Mouse (Mus musculus): Measurements from ENCODE around the gene Adra1d.
A peak's percentile ranks its signal among the peaks of the same experiment; 100 is the strongest.

Adra1d gene

GRCm38 (mm10) chr2:131561891-131562585, at the start of gene Adra1d:
Gene Adra1d, minus strand, starts transcription at chr2:131562283.
- DNase-seq, result peak in 1 of 2 experiments; percentile 46

GRCm38 (mm10) chr2:131601881-131602280, 39.8 kb upstream of the Adra1d start:
- DNase-seq, result no peak

DNA sequence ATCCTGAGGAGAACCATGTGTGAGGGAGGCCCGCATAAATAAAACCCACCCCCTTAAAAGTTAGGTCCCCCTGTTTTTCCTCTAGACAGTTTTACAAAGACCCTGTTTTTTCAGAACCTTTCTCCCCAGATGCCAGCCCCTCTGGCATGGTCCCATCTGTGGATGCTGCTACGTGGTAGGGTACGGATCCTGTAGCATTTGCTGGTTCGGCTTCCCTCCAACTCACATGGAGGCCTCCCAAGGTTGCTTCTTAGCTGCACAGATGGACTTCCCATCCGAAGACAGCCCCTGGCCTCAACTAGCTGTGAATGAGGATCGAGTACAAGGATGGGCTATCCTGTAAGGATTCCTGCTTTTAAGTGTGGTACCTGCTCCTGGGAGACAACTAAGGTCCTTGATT, 32.8 kb upstream of the Adra1d start:
- peak; percentile 63 to 77 for DNase-seq

DNA sequence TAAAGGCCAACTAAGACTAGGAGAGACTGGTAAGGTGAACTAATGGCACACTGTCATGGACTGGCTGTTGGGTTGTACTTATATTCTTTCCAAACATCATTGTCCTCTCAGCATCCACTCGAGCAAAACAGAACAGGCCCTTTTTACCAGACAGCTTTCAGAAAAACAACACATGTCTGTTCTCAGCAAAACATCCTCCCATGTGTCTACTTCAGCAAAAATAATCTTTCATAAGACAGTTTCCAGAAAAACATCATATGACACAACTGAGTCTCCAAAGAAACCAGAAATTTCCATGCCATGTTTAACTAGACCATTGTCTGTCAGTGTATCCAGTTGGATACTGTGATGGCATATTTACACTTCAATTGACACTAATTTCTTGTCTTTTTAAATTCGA, 25.4 kb upstream of the Adra1d start:
- DNase-seq, result no peak

GRCm38 (mm10) chr2:131581506-131581905, 19.4 kb upstream of the Adra1d start:
- DNase-seq, result no peak

DNA sequence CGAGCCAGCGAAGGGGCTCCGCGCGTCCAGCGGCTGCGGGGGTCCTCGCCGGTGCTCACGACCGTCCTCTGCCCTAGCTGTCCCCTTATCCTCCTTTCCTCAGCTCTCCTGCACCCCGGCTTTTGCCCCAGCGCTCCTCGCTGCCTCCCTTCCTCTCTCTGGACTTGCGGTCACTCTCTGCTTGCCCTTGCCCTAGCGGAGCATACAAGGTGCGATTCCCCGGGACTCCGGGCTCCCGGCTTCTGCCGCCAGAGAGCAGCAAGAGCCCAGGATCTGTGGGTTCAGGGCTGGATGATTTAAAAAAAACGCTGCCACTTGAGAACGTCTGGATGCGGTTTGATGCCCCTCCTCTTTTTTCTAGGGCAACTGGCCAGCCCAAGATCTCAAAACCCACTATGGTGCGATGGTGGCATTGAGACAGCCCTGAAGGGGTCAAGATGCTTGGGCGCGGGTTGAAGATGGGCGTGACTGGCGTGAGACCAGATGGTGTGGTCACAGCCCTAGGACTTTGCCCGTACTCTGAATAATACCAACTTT, 571 bp upstream of the Adra1d start:
- DNase-seq, result peak; percentile 85

GRCm38 (mm10) chr2:131561344-131561870, 676 bp downstream of the Adra1d start:
- peak in 1 of 2 experiments; percentile 10 for DNase-seq

DNA sequence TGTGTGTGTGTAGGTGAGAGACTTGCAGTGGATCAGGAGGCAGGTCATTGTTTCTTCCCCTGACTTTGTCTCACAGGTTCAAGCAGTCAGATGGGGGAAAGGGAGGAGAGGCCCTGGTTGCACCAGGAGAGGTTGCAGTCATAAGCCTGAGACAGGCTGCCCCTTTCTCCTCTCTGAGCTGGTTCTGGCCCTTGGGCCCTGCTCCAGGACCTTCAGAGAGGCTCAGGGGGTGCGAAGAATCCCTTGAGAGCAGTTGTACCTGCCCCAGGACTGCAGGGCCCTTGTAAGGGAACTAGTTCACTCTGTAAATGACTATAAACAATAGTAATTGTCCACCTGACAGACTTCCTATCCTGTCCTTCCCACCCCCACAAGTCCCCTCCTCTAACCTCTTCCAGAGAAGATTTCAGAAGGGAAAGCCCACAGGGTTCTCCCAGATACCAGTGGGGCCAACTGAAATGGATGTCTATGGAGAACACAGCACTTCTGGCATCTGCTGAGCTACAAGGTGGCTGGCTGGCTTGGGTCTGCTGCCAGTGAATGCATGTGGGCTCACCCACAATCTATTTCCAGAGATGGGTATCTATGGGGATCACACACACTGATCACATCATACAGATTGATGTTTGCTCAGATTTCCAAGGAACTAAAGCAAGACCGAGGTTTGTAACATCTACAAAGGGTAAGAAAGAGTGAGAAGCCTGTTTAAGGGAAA, 1.7 kb downstream of the Adra1d start:
- no peak for DNase-seq

GRCm38 (mm10) chr2:131557896-131558295, 4.2 kb downstream of the Adra1d start:
- DNase-seq, result peak in 1 of 2 experiments; percentile 40

- DNase-seq, result peak in 1 of 2 experiments; percentile 14
Measured at GRCm38 (mm10) chr2:131552736-131553400, 9.2 kb downstream of the Adra1d start.

DNA sequence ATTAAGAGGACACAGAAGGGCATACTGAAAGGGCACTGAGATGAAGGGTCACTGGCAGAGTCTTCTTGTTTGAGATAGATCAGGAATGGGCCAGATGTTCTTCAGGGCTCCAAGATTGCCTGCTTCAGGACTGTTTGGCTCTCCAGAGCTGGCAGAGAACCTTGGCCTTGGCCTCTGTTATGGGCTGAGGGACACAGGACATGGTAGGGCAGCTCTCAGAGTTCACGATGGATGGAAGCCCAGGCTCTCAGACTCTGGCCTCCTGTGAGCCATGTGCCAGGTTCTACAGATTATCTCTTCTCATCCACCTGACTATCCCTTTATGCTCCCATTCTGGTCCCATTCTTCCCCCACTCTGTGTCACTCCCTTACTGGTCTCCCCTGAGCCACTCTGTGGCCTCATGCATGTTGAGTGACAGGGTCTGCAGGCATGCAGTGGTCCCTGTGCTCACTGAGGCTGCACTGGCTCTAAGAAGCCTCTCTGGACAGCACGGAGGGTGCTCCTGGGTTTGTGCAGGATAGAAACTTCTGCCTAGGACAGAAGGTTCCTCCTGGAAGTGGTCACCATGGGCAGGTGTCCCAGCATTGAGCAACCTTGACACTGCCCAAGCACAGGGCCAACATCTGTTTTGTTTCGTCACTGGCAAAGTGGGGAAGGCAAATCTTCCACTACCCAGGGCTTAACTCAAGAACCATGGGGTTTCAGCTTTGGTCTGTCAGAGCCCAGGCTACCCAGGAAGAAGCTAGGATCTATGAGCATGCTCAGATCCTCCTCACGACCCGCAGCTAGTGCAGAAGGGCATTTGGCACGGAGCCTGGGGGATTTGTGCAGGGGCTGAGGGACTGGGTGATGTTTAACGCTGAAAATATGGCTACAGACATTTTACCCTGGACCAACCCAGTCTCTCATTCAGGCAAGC, 10.1 kb downstream of the Adra1d start:
- peak in 1 of 2 experiments; percentile 47 for DNase-seq

DNA sequence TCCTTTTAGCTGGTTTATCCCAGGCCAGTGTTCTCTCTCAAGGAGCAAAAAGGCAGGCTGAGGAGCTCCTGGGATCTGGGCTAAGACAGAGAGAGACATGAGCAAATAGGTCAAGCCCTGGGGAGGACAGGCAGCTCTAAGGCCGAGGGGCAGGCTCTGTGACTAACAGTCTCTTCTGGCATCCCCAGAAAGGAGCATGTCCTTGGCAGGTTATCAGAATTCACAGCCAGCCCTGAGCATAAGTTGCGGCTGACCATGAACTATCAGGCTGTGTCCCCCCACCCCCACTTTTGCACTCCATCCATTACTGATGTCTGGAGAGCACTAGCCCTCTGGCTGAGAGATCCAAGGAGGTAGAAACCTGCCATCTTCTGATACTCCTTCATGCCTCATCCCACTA, 11.2 kb downstream of the Adra1d start:
- DNase-seq, result peak; percentile 64 to 65

GRCm38 (mm10) chr2:131550474-131550873, 11.6 kb downstream of the Adra1d start:
- peak; percentile 69 to 74 for DNase-seq

DNA sequence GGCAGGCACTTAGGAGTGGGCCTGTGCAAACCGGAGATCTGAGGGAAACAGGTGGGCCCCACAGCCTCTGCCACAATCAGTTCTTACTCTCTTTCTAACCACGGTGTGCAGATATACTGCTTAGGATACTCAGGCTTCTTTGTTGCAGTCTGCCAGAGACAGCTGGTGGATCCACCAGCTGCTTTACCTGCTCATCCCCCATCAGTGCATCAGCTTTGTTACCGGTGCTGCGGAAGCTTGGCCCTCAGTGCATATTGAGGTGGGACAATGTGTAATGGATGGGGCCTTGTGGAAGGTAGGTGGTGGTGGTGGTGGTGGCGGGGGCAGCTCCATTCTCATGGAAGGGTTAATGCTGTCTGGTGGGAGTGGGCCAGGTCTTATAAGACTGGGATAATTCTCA, 13.0 kb downstream of the Adra1d start:
- peak in 1 of 2 experiments; percentile 17 for DNase-seq

- no peak for DNase-seq
Measured at GRCm38 (mm10) chr2:131548330-131548729, 13.8 kb downstream of the Adra1d start.

DNA sequence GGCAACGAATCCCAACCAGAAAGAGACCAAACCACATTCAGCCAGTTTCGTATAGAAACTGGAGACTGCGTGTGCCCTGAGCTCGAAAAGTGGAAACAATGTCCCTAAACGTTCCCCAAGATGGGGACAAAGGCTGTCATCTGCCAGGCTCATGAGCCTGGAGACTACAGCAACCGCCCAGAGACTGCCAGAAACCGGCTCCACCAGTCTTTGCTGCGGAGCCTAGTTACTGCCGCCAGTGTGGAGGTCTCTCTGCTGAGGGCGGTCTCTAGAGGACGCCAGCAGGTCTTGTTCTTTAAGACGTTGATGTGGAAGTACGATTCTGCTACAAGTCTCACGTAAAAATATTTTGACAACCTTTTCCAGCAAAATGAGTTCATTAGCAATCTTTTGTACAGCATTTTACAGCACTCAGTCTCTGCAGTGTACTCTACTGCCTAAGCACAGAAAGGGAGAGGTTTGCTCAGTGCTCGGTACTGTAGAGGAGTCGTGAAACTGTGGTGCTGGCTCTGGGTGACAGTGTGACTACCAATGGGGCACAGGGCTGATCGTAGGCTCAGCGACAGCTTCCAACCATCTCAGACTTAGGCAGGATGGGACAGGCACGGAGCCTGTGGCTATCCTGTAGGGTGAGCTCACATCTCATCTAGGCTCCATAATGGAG, 15.2 kb downstream of the Adra1d start:
- DNase-seq, result peak in 1 of 2 experiments; percentile 37

DNA sequence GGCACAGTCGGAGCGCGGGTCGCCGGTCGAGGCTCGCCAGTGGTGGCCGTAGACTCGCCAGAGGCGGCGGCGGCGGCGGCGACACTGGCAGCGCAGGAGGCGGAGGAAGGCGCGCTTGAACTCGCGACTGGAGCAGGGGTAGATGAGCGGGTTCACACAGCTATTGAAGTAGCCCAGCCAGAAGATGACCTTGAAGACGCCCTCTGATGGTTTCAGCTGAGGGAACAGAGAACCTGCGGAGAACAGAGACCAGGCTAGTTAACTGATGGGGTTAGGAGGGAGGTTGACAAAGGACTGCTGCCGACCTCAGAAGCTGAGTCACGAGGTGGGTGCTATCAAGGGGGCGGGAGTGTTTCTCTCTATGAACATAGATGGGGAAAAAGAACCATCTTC, 15.8 kb downstream of the Adra1d start:
- DNase-seq, result peak in 1 of 2 experiments; percentile 32

DNA sequence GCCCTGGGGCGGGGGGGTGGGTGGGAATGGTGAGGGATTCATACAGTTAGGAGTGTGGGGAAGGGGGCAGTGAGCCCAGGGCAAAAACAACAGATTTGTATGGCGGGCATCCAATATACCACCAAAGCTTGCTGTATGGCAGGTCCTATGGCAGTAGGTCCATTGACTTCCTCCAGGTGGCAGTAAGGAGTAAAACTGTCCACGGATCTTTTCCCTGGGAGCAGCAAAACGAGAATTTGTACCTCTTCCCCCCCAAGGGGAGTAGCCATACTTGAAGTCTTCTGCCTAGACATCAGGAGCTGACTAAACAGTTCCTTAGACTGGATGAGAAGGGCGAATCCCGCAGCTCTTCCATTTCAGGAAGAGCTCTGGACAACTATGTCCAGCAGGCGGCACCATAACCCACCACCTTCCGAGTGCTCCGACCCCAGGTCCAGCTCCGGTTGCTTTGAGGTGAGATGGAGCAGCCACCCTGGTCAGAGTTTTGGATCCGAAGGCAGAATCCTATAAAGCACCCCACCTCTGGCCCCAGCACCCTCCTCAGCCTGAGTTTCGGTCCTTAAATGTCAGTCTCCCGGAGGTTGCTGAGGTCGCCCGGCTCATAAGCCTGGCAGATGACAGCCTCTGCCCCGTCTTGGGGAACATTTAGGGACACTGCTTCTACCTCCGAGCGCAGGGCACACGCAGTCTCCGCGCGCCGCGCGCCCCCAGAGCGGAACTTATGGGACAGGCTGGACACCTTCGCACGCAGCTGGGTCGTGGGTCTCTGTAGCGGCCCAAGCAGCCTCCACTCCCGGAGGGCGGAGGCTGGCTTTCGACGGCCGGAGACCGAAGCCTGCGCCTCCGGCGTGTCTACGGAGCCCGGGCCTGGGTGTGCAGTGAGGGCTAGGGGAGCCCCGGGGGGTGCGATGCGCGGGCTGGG, 16.4 kb downstream of the Adra1d start:
- peak; percentile 80 to 85 for DNase-seq

- DNase-seq, result peak; percentile 53 to 59
Measured at GRCm38 (mm10) chr2:131542531-131542930, 19.6 kb downstream of the Adra1d start.

DNA sequence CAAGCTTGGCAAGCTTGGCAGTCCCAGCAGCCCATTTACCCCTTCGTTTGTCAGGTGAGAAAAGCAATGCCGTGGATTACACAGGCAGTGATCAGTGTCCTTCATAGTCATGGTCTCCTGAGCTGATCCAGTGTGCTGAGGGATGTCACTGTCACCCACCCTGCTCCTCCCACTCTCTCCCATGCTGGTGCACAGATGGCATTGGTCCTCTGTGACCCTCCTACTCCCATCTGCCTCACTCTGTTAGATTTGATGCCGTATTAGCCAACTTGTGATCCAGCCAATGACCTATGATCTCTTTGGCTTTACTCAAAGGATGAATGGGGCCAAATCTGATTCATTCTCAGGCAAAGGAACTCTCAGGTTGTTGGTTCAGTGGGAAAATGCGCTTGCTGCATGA, 20.4 kb downstream of the Adra1d start:
- DNase-seq, result peak; percentile 88 to 89

Data from cerebellum, postnatal 10 days (tissue).